Mouse (Mus musculus) MEL-GATA-1-ER (cell line): Measurements from ENCODE around the gene Tas2r138.
"Not testable (repeated sequence)": the region's sequence is repeated elsewhere in the genome, so short reads cannot be mapped to it uniquely, and the experiment has no call there.

Experiments
- DNase-seq: peaks from one replicate; pipeline ENCODE4 v3.0.0-alpha.2; 2012; ENCODE audit warnings: low read depth; ENCODE audit errors: extremely low read depth

Tas2r138 gene

GRCm38 (mm10) chr6:40613260-40613852, at the start of gene Tas2r138:
Gene Tas2r138 (minus strand): TSS chr6:40613310.
- DNase-seq: no peak

GRCm38 (mm10) chr6:40660930-40661329, 47.8 kb upstream of the Tas2r138 start:
- DNase-seq: no peak

- DNase-seq: no peak
These were observed 37.8 kb upstream of the Tas2r138 start for GRCm38 (mm10) chr6:40650953-40651352.

DNA sequence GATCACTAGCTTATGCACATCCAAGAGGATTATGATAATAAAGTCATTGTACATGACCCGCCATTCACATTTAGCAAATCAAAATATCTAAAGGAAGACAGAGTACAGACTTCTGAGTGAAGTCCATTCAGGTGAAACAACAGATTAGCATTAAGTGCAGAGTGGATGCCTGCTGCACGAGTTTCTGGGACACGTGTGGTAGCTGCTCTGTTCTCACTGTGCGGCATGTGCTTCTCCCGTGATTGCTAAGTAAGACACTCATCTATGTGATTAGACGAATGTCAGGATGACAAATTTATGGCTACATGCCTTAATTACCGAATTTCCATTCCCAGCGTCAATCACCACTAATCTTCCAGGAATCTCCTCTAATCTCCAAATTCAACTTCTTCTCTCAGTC, 32.6 kb upstream of the Tas2r138 start:
- no peak for DNase-seq

DNA sequence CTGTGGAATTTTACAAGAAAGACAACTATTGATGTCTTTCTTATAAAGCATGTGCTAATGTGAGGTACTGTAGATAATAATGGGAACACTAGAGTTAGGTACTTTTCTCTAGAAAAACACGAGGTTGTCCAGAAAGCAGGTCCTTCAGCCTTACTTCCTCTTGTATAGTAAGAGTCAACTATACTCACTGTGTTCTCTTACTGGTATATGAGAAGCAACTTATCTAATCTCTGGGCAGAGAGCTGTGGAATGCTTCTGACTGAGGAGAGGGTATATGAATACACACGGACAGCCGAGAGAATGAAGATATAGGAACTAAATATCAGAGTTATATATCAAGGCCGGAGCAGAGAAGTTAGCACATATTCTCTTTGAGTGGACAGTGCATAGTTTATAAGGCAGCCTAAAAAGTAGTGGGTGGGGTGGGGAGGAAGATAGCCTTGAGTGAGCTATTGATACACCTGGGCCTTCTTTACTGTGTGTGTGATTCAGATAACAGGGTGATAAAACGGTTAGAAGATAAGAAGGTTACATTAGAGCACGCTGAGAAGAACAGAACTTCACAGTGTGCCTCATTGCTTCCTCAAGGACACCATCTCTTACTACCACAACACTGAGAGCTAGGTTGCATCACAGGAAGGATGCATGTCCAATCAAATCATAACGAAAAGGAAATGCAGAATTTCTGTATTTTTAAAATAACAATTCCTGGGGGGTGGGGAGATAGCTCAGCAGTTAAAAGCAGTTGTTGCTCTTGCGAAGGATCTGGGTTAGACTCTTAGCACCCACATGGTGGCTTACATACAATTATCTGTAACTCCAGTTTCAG, 27.8 kb upstream of the Tas2r138 start:
- DNase-seq: no peak

DNA sequence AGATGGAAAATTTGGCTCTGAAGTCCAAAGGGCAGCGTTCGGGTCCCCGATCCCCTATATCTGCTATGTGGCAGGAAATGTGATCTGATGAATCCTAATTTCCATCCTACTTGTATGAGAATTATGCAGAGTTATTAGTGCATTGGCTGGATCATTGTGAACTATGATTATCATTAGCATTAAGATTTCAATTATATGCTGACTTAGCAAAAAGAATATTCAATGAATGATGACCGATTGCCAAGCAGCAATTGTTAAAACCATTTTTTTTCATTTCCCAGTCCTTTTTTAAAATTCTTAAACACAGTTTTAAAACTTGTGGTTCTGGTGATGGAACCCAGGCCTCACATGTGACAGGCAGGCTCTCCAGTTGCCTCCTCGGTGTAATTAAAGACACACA, 24.6 kb upstream of the Tas2r138 start:
- no peak for DNase-seq

- DNase-seq: no peak
These were observed 22.4 kb upstream of the Tas2r138 start for GRCm38 (mm10) chr6:40635559-40635958.

- no peak for DNase-seq
These were observed 21.5 kb upstream of the Tas2r138 start for GRCm38 (mm10) chr6:40634640-40635071.

DNA sequence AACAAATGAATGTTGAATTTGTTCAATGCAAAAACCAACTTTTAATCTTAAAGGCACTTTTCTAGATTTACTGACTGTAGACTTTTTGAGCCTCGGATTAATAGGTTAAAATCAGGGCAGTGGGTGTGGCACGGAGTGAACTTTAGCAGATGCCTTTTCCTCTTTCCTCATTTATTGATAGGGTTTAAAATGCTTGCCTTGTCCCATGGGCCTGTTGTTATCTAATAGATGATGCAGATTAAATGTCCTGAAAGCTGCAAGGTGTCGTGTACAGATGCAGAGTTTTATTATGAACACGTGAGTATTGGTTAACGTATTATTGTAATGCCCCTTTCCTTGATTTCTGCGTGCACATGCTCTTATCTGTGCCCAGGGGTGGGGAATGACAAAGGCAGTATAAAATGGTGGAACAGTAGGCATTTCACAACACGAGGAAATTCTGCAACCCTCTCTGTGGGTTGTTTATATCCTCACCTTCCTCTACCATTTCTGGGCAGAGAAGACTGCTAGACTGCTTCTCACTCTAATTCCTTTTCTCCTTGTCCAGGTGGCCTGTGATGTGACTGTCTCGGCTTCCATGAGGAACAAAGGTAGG, 15.4 kb upstream of the Tas2r138 start, which contains the start of gene Mgam:
TSS of gene Mgam (plus strand) at position 426 of the 595 bp plus-strand sequence.
- DNase-seq: no peak

DNA sequence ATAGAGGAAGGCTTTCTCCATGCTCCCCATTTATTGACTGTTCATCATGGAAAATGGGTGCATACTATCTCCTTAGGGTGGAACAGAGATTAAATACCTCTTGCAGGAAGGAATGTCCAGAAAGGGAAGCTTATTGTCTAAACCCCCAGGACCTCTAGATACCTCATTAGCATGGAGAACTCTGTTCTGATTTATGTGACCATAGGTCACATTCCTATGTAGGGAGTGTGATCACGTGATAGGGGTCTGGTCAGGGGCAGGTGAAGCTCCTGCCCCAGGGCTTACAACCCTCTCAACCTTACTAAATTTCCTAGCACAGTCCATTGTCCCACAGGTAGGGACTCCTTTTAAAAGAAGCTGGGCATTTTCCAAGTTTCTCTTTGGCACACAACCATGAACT, 13.0 kb upstream of the Tas2r138 start:
- DNase-seq: no peak

DNA sequence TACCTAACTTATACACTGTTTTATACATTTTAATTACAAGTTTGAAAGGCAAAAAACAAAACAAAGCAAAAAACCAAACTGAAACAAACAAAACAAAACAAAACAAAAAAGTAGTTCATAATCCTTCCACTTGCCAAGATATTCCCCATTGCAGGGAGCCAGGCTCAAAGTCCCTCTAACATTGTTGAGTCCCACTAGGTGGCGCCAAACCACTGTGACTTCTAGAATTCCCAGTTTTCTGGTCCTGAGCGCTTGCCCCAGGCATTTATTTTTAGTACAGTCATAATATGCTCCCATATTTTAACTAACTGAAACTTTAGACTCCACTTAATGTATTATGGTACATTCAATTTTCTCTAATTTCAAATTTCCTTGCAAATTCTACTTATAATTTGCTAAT, 4.9 kb upstream of the Tas2r138 start:
- DNase-seq: no peak

DNA sequence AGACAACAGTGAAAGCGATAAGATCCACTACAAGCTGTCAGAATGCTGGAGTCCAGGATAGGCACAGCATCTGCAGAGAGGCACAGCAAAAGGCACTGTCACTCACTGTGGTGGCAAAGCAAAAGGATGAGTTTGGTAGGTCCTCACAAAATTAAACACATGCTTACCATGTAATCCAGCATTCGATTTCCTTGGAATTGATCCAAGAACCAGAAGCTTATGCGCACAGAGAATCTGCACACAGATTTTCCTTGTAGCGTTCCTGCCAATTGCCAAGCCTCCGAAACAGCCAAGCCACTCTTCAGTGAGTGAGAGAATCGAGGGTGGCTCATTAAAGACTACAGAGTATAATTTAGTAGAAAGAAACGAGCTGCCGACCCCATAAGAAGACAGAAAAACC, 2.9 kb downstream of the Tas2r138 start:
- no peak for DNase-seq

DNA sequence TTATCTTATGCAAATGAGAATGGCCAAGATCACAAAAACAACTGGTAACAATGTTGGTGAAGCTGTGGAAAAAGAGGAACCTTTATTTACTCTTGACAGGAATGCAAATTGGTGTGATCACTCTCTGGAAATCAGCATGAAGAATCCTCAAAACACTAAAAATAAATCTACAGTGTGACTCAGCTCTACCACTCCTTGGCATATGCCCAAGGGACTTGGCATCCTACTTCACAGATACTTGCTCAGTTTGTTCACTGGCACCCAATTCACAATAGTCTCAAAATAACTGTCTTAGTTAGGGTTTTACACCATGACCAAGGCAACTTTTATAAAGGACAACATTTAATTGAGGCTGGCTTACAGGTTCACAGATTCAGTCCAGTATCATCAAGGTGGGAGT, 5.7 kb downstream of the Tas2r138 start:
- no peak for DNase-seq

GRCm38 (mm10) chr6:40598546-40598945, 14.6 kb downstream of the Tas2r138 start:
- not testable (repeated sequence) for DNase-seq

GRCm38 (mm10) chr6:40594804-40595550, 18.1 kb downstream of the Tas2r138 start:
- no peak for DNase-seq

- no peak for DNase-seq
These were observed 24.8 kb downstream of the Tas2r138 start for GRCm38 (mm10) chr6:40588346-40588745.

DNA sequence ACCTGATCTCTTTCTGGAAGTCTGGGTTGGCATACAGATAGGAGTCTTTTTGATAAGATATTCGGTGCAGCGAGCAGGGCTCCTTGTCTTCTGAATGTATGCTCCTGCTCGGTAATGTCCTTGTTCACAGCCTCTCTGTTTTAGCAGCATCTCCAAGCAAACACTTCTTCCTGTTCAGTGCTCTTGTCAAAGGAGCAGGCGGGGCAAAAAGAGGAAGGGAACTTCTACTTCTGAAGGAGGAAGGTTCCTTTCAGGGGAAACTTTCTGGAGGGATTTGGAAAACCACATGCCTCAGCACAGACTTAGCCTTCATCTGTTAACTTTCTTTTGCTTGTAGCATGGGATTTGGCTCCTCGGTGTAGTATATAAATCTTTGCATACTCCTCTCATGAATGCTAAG, 27.5 kb downstream of the Tas2r138 start, which contains the start of gene Clec5a:
TSS of gene Clec5a (minus strand) at position 177 of the 400 bp plus-strand sequence.
- no peak for DNase-seq

GRCm38 (mm10) chr6:40584336-40584735, 28.8 kb downstream of the Tas2r138 start:
- no peak for DNase-seq

DNA sequence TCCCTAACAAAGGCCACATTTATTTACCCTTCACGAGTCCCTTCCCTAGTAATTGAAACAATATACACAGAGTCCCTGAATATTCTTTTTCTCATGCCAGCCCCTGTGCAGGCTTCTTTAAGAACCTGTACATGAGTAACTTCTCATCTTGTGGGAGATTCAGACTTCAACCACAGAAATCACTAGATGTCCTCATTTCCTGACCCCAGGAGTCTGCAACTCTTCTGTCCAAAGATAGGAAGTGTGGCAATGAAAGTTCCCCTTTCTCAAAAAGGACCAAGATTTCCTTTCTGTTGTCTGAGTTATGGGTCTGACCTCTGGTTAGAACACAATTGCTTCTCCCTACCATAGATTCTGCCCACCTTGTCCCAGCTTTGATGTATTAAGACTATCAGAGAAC, 36.8 kb downstream of the Tas2r138 start:
- no peak for DNase-seq

DNA sequence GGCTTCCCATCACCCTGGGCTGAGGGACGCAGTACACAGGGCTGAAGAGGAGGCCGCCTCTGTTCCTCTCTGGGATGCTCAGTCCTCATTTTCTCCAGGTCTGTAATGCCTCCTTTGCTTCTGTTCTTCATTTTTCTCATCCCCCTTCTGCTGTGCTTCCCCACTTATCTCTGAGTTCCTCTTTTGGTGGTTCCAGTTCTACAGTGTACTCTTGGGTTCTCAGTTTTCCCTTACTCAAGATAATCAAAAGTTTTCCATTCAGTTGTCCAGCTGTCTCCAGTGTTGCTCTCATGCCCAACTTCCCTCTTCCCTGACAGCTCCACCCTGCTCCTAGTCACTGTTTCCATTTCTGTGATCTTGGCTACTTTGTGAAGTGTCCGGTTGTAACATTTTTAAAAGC, 39.5 kb downstream of the Tas2r138 start:
- DNase-seq: no peak

GRCm38 (mm10) chr6:40569187-40569586, 43.9 kb downstream of the Tas2r138 start, which contains the start of gene Olfr460:
Gene Olfr460 (plus strand): TSS chr6:40569487.
- DNase-seq: no peak
